Mouse (Mus musculus) thymus, postnatal 0 days (tissue): ENCODE measurements around the gene Syt10. TPM values are rescaled to one million over a fixed set of nuclear protein-coding genes. Genes with fewer than 3 reads are reported as not detected.
"Not testable (repeated sequence)": the region's sequence is repeated elsewhere in the genome, so short reads cannot be mapped to it uniquely, and the experiment has no call there.

Source experiments
- DNase-seq: peaks from one replicate; pipeline ENCODE4 v3.0.0-alpha.2; 2015; ENCODE audit warnings: low spot score
- microRNA-seq: library from miRNA; unstranded; fragments of <30 nt; microRNA quantifications from one replicate; pipeline ENCODE4, GENCODE M21; 2016; ENCODE audit warnings: borderline number of aligned reads
- polyA plus RNA-seq: library from polyadenylated mRNA; unstranded; fragments of >200 nt; fragmentation: Nextera tagmentation; extraction: Ambion mirVana; gene quantifications from 2 replicates; pipeline ENCODE4 v1.2.1, GENCODE M21; 2015

The Syt10 gene
- polyA plus RNA-seq, result not detected in 2 replicates

DNA sequence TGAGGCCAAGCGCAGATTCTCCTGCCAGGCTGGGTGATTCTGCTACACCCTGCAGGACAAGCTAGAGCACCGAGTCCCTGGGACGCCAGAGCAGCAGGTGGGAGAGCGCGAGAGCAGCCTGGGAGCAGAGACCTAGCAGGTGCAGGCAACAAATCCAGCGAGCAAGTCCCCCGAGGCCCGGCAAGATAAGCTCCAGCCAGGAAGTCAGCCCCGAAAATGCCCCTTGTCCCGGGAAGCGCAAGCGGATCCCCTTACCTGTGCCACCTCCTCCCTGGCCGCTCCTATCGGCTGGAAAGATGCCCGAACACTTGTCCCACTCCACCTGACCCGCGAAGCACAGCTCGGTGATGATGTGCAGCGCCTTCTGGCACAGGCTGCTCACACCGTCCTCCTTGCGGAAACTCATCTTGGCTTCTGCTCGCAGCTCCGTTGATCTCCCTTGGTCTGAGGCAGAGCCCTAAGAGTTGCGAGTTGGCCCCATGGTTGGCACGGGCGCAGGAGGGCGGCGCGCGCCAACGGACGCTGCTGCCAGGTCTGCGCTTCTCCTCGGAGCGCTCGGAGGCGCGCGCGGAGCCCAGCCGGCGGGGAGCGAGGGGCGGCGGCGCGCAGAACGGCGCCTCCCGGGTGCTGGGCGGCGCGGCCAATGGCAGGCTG lies at the start of gene Syt10:
TSS of gene Syt10 (minus strand) at position 497 of the 654 bp plus-strand sequence.
- no peak for DNase-seq

DNA sequence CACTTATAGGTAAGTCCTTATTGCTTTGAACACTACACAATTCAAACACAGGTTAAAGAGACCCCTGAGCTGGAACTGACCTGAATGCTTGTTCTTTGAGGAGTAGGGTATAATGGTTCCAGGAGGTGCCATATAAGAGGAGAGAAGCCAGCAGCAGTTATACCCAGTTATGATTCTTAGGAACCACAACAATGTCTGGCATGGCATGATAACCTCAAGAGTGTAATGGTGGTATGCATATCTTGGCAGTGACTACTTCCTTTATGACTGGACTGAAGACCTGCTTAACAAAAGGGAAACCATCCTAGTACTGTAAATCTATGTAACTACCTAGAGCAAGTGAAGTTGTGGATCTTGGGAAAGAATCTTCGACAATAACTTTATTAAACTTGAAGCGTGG lies 42.1 kb upstream of the Syt10 start:
- no peak for DNase-seq

DNA sequence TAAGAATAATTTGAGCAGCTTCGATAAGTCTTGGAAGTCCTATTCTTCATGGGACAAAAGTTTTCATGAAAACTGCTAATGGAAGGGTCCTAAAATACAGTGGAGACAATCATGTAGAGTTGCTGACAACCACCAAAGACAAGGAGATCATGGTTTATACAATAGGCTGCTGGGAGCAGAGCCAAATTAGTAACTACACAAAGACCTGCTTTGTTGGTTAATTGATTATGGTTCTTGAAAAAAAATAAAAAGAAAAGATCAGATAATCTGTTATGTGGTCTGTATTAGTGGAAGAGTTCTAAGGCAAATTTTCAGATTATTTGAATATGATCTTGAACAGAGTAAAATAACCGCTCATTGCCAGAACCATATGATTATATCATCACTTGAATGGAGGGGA lies 37.3 kb upstream of the Syt10 start:
- DNase-seq, result no peak

DNA sequence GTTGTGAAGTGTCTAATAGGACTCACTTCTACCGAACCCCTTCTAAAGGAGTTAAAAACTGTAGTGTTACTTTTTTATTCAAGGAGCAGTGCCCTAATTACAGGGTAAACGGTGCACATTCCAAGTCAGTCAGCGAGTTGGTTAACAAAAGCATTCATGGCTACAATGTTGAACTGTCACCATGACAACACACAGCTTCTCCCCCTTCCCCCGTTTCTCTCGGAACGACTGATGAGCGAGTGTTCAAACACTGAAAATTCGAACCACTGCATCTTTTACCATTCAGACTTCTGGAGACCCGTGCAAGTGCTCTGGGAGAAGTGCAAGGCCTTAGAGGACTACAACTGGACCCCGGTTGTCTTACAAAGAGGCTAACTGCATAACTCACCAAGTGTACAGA lies 25.6 kb downstream of the Syt10 start:
- no peak for DNase-seq

DNA sequence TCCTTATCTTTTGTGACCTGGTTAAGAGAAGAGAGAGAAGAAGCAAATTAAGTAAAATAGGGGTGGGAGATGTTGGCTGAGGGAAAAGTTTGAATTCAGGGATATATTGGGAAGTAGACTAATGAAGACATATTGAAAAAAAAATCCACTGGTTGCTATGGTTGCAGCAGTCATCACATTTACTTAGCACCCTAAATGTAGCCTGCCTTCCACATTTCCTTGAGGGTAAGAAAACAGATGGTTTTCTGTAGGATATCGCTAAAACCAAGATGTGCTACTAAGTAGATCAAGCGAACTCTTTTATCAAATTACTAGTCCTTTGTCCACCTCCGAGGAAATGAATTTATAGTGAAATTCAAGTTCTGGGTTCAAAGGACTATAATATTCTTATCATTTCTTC lies 37.2 kb downstream of the Syt10 start:
- DNase-seq, result no peak

DNA sequence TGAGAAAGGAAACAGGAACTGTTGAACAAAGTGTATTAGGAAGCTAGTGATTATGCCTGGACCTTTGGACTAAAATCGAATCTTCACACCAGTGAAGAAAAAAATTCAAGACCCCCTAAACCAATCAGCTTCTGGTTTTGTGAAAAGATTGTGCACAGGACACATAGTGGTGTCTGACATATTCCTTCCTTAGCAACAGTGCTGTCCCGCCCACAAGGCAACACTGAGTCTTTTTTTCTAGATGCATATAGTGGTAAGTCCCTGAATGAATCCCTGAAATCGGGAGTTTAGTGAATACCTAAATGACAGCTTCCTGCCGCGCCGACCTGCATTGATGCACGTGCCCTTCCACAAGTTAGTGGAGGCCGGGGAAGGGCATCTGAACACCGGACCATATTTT lies 61.7 kb downstream of the Syt10 start:
- DNase-seq, result no peak

DNA sequence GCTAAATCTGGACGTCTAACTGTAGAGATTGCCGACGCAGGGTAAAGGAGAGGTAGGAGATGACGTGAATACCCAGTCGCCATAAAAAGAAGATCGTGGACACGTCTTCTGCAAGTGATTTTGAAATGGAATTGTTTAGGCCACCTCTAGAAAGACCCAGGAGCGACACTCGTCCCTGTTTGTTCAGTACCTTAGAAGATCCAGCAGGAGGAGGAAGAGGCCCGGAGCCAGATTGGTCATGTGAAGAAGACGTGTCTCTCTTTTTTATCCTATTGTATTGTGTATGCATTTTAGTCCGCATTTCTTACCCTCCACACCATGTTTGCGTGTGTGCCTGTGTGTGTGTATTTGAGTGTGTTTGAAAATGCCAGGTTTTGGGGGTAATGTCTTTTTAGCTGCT lies 75.6 kb downstream of the Syt10 start:
- DNase-seq, result not testable (repeated sequence)

DNA sequence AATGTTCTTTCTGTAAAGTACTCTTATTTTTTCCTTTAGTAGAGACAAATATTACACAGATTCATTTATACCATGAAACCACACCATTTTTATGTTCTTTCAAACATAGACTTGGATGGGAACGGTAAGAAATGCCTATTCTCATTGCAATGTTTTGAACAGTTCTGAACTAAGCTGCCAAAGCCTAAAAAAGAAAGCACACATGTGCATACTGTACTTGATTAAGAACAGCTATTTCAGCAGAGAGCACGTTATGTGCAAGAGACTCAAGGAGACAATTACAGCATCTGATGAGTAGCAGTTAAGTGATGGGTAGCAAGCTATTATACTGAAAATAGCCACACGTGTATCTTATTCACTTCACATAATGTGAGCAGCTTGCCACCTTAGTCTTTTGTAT lies 108.0 kb downstream of the Syt10 start:
- no peak for DNase-seq

Small RNA genes within 50 kb of the gene (microRNA-seq; reads per million reads assigned to microRNA genes)
- not detected for gene Gm24643

Other genes with a start within 250 kb of the Syt10 start
- 13.0 and 15.7 TPM in 2 replicates for gene Rabl2, start 249.9 kb downstream of the Syt10 start, polyA plus RNA-seq